Mouse (Mus musculus) T-helper 1 cell (primary cell): Measurements from ENCODE around the gene Coq5.

Experiments
- in situ Hi-C: fragments of 300-600 bp; cut with MboI, MseI; formaldehyde crosslinking; loops from one replicate; pipeline ENCODE4 v1.15.1; 2025; ENCODE audit warnings: high pct_unique_total_duplicates

The Coq5 gene

DNA sequence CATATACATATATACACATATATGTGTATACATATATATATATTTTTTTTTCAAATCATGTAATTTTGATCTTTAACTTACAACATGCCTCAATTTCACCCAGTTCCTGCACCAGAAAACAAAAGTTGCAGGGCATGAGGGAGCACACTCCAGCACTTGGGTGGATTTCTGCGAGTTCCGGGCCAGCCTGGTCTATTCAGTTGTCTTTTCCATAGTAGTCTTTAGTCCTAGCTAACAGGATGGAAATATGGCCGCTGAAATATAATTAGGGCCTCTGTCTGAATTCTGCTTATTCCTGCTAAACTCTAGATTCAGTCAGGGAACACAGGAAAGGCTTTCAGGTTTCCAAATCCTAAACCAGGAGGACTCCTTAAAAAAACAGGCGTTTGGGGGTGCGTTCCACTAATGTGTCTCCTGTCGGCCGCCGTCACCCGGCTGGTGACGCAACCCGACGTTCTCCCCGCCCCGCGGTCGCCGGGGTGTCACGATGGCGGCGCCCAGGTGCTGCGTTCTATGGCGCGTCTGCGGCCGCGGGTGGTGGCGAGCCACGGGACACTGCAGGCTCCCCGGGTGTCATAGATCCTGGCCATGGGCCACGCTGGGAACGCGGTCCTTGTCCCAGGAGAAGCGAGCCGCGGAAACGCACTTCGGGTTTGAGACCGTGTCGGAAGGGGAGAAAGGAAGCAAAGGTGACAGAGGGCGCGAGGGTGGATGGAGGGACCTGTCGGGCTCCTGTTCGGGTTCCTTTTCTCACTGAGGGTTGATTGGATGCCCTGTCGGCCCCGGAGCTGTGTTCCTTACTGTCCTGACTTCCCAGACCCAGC, at the start of gene Coq5:
TSS of gene Coq5 (plus strand) at position 441 of the 824 bp plus-strand sequence.
- in situ Hi-C loops = no loop called here

DNA sequence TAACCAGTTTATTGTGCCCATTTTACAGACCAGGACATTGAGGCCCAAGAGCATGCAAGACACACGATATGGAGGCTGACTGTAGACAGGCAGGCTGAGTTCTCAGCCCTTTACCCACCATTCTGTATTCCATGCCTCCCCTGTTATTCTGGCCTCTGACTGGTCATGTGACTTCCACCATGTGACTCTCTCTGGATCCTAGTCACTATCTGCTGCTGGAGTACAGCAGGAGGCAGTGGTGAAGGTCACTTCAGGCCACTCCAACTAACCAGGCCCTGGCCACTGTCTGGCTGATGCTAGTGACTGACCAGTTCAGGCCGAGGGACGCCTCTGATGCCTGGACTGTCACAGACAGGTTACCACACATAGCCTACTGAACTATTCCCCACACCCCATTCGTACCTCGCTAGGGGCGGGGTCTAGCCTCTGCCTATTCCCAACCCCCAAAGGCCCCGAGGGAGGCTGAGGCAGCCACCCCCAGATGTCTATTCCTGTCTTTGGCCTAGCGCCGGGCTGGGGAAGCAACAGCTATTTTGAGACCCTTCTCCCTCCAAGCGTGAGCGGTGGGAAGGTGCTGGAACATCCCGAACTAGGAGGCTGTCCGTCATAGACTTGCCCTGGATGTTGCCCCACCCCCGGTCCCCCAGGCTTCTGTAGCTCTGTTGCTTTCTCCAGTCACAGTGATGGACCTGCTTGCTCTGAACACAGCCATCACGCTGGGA, 48.5 kb upstream of the Coq5 start:
- in situ Hi-C loops = no loop called here

DNA sequence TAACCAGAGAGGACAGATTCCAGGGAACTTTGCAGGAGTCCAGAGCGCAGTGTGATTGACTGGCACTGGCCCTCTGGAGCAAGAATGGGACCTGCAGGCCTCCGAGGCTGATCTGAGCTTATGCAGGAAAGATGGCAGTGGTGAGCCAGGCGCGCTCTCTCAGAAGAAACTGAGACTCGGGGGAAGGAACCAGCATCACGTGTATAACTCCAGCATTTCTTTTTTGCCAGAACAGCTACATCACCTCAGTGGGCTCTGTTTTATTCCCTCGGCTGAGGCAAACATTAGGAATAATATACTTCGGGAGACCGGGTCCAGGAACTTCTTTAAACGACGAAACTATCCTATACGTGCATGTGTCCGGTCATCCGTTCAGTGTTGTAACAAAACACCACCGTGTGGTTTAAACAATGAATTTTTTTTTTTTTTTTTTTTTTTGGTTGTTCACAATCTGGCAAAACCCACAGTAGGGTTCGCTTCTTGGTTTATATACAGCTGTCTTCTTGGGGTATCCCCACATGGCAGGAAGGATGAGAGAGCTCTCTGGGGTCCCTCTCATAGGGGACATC, 47.8 kb upstream of the Coq5 start:
- in situ Hi-C loops = no loop called here

DNA sequence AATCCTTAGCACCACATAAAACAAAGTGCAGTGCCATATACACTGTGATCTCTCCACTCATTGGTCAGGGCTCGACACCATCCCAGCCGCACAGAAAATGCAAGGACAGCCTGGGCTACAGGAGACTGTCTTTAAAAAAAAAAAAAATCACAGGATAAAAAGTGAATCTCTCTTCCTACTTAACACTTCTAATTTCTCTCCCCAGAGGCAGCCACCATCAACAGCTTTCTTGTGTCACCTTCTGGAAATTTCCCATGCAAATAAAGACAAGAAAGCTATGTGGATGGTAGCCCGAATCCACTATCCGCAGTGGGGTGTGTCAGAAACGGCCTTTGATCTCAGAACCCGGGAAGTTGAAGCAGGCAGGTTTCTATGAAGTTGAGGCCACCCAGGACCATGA, 47.0 kb upstream of the Coq5 start:
- in situ Hi-C loops = no loop called here

DNA sequence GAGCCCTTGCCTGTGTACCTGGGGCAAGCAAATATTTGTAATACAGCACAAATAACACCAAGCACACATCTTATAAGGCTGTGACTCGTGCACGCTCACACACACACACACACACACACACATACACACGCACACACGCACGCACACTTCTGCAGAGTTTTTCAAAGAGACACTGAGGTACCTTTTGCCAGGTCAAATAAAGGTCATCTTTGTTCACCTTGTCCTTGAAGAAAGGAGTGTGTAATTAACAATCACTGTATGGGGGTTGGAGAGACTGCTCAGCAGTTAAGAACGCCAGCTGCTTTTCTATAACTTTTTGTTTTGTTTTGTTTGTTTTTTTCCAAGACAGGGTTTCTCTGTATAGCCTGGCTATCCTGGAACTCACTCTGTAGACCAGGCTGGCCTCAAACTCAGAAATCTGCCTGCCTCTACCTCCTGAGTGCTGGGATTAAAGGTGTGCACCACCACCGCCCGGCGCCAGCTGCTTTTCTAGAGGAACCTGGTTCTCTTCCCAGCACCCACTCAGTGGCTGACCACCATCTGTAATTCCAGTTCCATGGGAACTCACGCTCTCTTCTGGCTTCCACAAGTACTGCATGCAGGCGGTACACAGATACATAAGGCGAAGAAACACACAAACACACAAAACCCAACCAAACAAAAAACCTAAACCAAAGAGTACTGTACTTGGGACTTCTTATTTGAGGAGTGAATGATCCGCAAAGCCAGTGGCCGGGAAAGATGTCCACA, 46.3 kb upstream of the Coq5 start:
- in situ Hi-C loops = no loop called here

DNA sequence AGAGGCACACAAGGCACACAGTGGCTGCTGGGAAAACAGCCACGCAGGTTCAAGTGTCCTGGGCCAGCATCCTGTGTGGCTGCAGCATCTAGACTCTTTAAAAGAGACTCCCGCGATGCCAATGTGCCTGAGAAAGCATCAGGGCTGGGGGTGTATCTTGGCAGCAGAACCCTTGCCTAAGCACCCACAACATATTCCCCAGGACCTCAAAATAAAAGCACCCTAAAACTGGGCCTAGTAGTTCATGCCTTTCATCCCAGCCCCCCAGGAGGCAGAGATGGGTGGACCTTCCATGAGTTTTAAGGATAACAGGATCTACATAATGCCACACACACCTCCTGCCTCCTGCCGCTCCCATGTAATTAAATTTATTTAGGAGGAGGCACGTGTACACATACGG, 44.9 kb upstream of the Coq5 start:
- in situ Hi-C loops = no loop called here

DNA sequence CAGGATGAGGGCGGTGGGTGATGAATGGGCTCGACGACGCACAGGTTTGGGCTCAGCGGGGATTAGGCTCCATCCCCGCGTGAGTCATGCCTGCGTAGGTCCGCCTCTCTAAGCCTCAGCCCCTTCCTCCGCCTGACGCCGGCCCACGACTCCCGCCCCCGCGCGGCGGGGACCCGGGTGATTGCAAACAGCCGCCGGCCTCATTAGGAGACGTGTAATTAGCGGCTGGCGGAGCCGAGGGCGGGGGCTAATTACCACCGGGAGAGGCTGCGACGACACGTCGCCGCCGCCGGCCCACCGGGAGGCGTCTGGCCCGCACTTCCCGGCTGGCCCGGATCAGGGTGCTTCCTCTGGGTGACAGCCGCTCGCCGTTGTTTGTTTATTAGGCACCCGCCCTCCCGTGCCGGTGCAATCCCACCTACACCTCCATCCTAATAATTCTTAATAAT, 44.1 kb upstream of the Coq5 start:
- in situ Hi-C loops = no loop called here

DNA sequence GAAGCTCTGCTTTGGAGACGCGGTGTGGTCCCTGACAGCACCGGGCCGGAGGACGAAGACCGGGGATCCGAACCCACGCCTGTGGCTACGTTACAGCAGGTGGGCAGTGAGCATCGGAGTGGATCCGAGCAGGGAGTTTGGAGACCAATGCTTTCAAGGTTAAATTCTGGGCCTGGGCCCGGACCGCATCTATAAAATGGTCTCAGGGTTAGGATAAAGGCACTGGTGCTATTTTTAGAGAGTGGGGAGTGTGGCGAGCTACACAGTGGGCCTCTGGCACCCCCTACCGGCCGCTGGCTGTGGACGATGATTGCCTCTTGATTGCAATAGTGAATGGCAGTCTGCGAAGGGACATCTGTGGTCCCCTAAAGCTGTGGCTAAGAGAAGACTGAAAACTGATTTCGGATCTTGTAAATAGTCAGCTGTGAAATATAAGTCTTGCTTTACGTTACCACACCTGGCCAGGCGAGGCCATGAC, 43.6 kb upstream of the Coq5 start, which contains the start of gene Pop5:
TSS of gene Pop5 (plus strand) at position 51 of the 478 bp plus-strand sequence.
- in situ Hi-C loops = no loop called here

DNA sequence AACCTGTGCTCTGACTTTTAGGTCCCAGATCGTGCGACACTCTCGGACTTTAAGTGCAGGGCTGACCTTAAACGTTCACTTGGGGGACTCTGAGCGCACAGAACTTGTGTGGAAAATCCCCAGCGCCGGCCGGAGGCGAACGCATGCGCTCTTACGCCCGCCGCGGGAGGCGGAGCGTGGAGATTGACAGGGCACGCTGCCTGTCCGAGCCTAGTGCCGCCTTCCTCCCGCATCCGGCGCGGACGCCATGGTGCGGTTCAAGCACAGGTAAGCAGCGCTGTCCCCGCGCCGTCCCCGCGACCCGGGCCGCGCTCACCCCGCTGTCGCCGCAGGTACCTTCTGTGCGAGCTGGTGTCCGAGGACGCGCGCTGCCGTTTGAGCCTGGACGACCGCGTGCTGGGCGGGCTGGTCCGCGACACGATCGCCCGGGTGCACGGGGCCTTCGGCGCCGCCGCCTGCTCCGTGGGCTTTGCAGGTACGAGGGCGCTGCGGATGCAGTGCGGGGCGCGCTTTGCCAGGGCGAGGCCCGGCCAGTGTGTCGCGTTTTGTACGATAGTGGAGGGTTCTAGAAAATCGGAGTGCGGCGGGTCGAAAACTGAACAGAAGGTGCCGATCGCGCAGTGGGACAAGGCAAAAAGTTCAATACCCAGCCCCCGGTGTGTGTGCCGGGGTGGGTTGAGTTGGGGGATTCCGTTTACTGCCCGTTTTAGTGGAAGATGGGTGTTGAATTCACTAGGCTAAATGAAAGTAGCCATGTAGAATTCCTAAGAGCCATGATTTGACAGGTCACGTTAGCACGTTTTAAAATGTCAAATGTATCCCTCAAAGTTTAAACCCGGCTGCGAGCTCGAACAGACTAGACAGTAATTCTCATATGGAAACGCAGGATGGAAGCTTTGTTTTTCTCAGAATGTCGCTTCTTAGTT, 41.4 kb upstream of the Coq5 start:
- in situ Hi-C loops = no loop called here

DNA sequence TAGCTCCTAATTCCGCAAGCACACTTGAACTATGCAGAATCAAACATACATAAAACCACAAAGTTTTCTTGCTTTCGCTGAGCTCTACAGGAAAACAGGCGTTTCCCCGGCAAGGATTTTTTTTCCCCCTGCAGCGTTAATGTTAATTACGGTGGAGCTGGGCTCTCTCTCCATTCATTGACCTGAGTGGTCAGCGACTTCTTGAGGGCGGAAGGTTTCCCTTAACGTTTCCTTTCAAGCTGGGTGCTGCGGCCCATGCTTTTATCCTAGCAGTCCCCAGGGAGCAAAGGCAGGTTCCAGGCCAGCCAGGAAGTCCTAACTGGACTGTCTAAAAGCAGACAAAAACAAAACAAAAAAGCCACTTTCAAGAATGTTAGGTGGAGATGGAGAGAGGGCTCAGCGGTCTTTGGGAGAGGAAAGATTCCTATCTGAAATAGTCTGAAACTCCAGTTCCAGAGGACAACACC, 40.7 kb upstream of the Coq5 start:
- in situ Hi-C loops = no loop called here

DNA sequence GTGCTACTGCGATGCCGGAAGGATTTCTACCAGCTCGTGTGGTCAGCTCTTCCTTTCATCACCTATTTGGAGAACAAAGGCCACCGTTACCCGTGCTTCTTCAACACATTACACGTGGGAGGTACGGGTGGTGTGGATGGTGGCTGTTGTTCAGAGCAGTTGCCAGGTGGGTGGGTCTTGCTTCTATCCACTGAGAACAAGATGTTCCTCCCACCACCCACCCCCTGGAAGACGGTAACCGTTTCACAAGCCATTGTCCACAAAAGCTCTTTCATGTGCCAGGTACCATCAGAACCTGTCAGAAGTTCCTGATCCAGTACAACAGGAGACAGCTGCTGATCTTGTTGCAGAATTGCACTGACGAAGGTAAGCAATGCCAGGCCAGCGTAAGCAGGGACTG, 39.3 kb upstream of the Coq5 start:
- in situ Hi-C loops = no loop called here

DNA sequence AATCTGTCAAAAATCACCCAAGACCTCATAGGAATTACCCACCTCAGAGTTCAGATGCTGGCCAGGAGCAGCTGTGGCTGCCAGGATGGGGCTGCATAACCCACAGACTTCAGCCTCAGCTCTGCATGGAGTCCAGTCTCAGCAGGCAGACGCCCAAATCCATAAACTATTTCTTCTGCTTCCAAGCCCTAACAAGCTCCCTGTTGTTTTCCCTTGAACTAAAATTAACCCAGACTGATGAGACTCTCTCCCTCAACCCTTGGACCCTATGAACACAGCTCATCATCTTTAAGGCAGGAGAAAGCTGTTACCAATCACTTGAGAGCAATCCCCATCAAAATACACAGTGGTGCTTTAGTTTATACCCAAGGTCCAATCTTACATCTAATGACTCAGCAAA, 24.0 kb upstream of the Coq5 start:
- in situ Hi-C loops = no loop called here

DNA sequence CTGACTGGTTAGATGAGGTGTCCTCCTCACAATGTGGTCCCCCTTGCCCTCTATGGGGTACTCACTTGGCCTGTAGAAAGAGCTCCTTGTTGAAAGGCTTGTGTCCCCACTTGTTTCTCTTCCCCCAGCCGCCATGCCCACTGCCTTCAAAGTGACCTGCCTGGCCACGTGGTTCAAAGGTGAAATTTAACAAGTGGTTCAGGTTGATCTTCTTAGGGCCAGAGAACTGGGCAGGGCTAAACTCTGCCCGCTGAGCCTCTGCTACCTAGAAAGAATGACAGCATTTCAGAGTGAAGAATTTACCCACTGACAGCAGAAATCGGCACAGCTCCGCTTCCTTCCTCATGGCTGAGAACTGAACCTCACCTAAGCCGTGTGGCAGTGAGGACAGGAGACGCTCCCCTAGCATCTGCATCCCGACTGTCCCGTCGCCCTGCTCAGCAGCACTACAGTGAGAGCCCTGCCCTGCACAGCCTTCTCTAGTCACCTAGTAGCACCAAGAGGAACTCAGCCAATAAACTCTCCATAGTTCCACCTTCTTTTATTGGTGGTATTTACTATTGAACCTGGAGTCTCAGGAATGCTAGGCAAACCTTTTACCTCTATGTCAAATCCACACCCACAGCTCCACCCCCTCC, 22.4 kb upstream of the Coq5 start:
- in situ Hi-C loops = no loop called here

DNA sequence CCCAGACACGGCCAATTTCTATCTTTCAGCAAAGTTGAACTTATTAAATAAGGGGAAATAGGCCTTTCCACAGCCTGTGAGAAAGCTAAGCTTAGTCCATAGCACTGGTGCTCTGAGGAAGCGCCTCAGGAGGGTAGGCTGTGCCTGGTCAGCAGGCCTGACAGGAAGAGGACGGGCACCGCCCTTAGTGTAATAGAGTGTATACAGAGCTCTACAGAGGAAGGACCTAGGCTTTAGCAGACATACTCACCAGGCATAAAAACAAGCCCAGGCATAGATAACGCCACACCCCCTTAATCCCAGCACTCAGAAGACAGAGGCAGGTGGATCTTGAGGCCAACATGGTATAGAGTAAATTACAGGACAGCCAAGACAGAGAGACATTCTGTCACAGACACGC, 19.1 kb upstream of the Coq5 start:
- in situ Hi-C loops = no loop called here

DNA sequence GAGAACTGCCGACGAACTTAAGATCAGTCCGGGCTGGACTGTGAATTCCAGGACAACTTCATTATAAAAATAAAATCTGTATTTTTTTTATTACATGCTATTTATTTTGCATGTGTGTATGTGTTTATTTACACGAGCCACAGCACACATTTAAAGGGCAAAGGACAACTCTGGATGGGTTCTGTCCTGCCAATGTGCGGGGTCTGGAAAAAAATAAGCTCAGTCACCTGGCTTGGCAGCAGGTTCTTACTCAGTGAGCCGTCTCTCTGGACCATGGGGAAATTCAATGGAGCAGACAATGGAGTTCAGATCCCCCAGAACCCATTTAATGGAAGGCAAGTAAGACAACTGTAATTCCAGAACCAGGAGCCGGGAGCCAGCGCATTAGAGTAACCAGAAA, 18.3 kb upstream of the Coq5 start:
- in situ Hi-C loops = no loop called here

DNA sequence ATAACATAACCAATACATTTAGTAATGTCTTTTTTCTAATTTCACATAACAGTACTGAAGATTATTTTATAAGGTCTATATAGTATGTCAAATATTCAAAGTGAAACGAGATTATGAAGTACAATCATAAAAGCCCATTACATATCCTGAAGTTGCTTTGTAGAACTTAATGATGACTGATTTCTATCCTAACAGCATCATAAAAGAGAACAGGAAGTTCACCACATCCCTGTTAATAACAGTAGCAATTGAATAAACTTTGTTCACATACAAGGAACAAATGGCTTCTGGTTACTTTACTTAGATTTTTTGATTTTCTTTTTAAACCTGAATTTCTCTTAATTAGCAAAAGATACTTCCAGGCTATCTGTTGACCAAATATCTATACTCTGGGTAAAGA, 17.6 kb upstream of the Coq5 start:
- in situ Hi-C loops = no loop called here

DNA sequence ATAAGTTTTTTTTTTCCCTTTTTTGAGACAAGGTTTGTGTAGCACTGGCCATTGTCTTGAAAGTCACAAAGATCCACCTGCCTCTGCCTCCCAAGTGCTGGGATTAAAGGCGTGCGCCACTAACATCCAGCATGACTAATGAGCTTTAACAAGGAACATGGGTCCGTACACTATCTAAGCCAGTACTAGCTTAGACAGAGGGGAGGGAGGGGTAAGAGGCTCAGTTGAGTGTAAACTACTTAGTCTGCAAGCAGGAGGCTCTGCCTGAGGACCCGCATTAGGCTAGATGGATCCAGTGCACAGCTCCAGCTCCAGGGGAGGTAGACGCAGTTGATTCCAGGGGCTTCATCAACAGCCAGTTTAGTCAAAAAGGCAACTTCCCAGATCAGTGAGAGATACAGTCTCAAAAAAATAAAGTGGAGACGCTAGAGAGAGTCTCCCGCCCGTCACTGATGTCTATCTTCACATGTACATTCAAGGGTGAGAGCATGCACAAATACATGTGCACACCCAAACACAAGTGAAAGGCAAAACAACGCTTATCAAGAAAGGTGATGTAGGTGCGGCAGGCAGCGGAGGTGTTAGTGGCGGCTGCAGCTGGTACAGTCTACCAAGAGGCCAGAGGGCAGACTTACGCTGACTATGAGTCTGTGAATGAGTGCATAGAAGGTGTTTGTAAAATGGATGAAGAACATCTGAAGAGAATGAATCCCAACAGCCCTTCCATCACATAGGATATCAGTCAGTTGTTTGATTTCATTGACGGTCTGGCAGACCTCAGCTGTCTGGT, 16.8 kb upstream of the Coq5 start:
- in situ Hi-C loops = no loop called here

DNA sequence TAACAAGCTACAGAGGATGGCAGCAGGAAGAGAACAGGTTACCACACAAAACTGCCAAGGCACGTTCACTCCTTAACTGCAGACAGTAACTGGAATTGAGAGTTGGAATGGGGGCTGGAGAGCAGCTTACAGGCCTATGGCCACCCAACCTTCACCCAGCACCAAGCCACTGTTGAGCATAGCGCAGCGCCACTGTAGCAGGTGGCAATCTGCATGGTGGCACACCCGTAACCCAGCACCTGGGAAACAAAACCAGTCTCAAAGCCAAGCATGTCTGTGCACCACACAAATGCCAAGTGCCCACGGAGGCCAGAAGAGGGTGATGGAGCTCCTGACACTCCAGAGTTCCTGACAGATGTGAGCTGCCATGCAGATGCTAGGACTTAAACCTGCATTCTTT, 13.1 kb upstream of the Coq5 start:
- in situ Hi-C loops = no loop called here

DNA sequence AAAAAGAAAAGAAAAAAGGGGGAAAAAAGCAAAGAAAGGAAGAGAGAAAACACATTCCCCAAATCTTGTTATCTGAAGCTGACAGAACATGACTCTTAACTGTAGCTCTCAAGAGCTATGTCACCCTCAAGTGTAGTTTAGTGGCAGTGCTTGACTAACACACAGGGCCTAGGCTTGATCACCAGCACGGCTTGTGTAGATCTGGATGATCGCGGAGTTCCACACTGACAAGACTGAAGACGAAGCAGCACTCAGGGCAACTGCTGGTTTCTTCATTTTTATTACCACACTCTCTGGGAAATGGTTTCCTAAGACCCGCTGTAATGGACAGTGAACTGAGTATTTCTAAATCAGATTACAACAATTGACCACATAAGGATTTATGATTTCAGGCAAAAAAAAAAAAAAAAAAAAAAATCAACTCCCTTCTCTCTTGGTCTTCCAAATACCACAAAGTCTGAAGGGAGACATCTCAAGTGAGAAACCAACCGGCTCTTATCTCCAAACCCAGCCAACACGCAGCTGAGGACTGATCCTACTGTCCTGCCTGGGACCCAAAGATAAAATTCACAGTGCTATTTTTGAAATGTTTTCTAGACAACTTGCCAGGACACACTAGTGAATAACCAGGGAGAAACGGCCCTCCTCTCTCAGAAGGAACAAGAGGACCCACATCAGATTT, 12.5 kb upstream of the Coq5 start:
- in situ Hi-C loops = no loop called here
